ENCODE assay signal across 8 mouse cellular contexts in the genomic region with DNA sequence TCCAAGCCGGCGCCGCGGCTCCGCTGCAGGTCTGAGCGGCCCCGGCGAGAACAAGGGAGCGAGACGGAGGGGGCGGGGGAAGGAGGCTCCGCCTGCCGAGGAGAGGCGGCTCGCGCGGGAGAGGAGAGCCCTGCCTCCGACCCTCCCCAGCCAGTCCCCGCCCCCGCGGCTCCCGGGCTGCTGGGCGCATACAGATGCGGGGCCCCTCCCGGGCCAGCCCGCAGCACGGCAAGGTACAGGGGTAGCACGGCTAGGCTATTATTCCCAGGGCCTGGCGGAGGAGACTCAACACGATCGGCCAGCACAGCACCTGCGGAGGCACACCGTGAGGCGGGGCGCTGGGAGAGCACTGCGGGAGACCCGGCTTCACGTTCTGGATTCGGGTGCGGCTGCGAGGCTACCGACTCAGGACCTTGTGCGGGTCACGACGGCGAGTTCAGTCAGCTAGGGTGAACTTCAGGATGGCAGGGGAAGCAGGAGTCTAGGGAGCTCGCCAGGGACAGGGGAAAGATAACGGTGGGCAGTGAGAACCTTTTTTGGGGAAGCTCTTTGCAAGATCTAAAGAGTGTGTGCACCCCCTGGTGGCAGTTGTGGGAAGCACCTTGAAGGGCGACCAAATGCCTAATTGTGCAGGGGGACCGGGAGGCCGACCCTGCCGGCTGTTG. TPM values are rescaled to one million over a fixed set of nuclear protein-coding genes. Genes with fewer than 3 reads are reported as not detected.
DNase-seq lines count a peak whose midpoint lies in the region; ATAC-seq lines count a peak whose summit lies in the region.

A gene (minus strand): TSS at position 60 of the 665 bp plus-strand sequence.

- H3K4me1 ChIP-seq in megakaryocyte, embryonic 14.5 days, result peaks cover 29% of the 10 kb centered on the region

- peak; percentile 92 for ATAC-seq in inflammation-experienced regulatory T-cells, adult 6 months

- H3K4me3 ChIP-seq in megakaryocyte, embryonic 14.5 days (replicated peaks), result peak within 1 kb of the TSS; percentile 95

- peaks cover 31% of the 10 kb centered on the region for H3K27me3 ChIP-seq in megakaryocyte, embryonic 14.5 days (replicated peaks)

- no peaks in the 10 kb centered on the region for H3K9me3 ChIP-seq in megakaryocyte, embryonic 14.5 days

- peaks cover 59% of the 10 kb centered on the region for H3K36me3 ChIP-seq in megakaryocyte, embryonic 14.5 days (replicated peaks; ENCODE audit: low read length)

- DNase-seq in adrenal gland, adult 18-20 months (ENCODE audit: low spot score in 2 of 2), result peak; percentile 85 to 86
- DNase-seq in embryo, embryonic 10.5 days (ENCODE audit: low spot score), result peak; percentile 98
- peak; percentile 87 for DNase-seq in gastrocnemius, postnatal 14 days
- peak; percentile 68 to 86 for DNase-seq in left cerebral cortex, adult 9 months (ENCODE audit: low spot score in 2 of 2)
- DNase-seq in right cerebral cortex, adult 2 months (ENCODE audit: low spot score in 2 of 2), result peak; percentile 93 to 94
- peak; percentile 93 for DNase-seq in urinary bladder, postnatal 14 days (ENCODE audit: low spot score)

- intact Hi-C loops in gastrocnemius, postnatal 14 days (cut with DNase I; ENCODE audit: low total_unique reads), result loop anchor here (5.0 kb wide), 1 partner anchor 74 kb away; no protein-coding TSS in a partner anchor

RNA-seq across cellular contexts. Expression of the gene that starts here (rescaled TPM):
- 1 to 10 TPM in 1 of 2 experiments, under 1 TPM in 1; 0.70 to 1.2 TPM for total RNA-seq in adrenal gland, adult 18-20 months (2021)
- total RNA-seq in gastrocnemius, postnatal 14 days (2021), result under 1 TPM; 0.53 to 0.55 TPM
- polyA plus RNA-seq in inflammation-experienced regulatory T-cells, adult 6 months (2017; shearing (Covaris generic)), result under 1 TPM; 0.12 to 0.42 (median 0.15) TPM
- polyA plus RNA-seq in megakaryocyte, embryonic 14.5 days (2012; ENCODE audit: insufficient read depth, low replicate concordance), result 2.7 and 5.5 TPM in 2 replicates

Comparison
In these comparisons a context has a peak if more than half of its experiments do, and no peak if none do; other contexts are left out.
1. Peak in every context shown above with its lines: DNase-seq, ATAC-seq and H3K4me3 ChIP-seq.
2. Peak in DNase-seq in gastrocnemius, postnatal 14 days; RNA of the gene not detected or under 1 TPM.
3. Peak in ATAC-seq in inflammation-experienced regulatory T-cells, adult 6 months; RNA of the gene not detected or under 1 TPM.